Mouse (Mus musculus): Measurements from ENCODE around the gene Dnajc11. TPM values are rescaled to one million over a fixed set of nuclear protein-coding genes. Genes with fewer than 3 reads are reported as not detected.

The Dnajc11 gene
- polyA plus RNA-seq, 1 experiment from 2014 or later, result 74.5 TPM

DNA sequence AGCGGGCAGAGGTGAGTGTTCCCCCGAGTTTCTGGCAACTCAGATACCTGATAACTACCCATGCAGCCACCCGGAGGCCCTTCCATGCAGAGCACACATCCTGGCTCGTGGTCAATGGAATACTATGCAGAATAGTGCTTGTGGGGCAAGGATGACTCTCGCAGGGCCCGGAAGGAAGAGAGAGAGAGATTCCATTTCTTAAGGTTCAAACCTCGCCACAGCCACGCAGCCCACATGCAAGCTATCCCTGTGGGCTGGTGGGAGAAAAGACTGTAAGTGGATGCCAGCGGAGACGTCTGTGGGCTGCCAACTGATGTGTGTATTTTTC is 54.5 kb downstream of the Dnajc11 start:
- peak overlapping the region; percentile 70 for H3K4me2 ChIP-seq (replicated peaks; ENCODE audit: low read depth, low read length)
- no peaks in the 10 kb centered on the region for H3K9me3 ChIP-seq (ENCODE audit: control insufficient read depth, low read length)
- WGBS, result 31% methylated on average over 10 of the region's 10 CpGs
- H3K27me3 ChIP-seq (ENCODE audit: control insufficient read depth, insufficient read depth, low read length), result no peaks in the 10 kb centered on the region
- peaks cover 31% of the 10 kb centered on the region for H3K4me1 ChIP-seq (ENCODE audit: control insufficient read depth, insufficient read depth, low read length)
- H3K27ac ChIP-seq (ENCODE audit: low read depth, low read length), result peak overlapping the region; percentile 87
- H3K9ac ChIP-seq (ENCODE audit: low read depth, low read length), result peak overlapping the region; percentile 93
- peaks cover 49% of the 10 kb centered on the region for H3K36me3 ChIP-seq (ENCODE audit: control insufficient read depth, insufficient read depth, low read length)
- peak overlapping the region; percentile 87 for H3K4me3 ChIP-seq (ENCODE audit: low read length)
- no peak for ATAC-seq (ENCODE audit: low FRiP score, low TSS enrichment)

DNA sequence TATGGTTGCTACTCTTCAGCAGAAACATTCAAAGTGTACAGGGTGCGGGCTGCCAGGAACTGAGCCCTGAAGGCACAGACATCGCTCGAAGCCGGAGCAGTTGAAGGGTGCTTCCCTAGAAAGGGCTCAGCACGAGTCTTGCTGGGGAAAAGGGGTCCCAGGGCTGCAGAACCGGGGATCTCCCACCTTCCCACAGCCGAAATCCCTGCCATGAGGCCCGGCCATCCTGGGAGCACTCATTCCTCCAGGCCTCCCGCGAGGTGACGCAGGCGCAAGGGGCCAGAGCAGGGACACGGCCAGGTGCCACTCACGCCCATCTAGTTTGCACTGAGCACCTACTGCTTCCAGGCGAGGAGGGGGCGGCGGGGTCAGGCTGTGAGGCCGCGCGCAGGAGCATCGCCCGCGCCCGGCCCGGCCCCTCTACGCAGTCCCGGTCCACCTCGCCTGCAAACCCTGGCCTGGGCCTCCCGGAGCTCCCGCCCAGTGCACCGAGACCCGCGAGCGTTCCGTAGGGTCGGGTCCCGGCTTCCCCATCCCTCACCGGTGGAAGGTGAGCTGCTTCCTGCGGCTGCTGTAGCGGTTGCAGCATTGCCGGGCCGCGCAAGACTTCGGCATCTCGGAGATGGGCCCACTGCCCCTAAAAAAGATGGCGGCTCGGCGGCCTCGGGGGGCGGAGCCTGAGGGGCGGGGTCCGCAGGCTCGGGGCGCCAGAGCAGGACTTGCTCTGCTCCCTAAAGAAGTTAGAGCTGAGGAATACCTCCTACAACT is 55.0 kb downstream of the Dnajc11 start, which contains the start of gene Thap3:
Gene Thap3 (minus strand): TSS at position 656 of the 768 bp plus-strand sequence.
- peak; percentile 63 for ATAC-seq (ENCODE audit: low FRiP score, low TSS enrichment)
- H3K9ac ChIP-seq (ENCODE audit: low read depth, low read length), result peak within 1 kb of the TSS; percentile 93
- H3K36me3 ChIP-seq (ENCODE audit: control insufficient read depth, insufficient read depth, low read length), result peaks cover 47% of the 10 kb centered on the region
- H3K4me3 ChIP-seq (ENCODE audit: low read length), result peak within 1 kb of the TSS; percentile 87
- no peaks in the 10 kb centered on the region for H3K9me3 ChIP-seq (ENCODE audit: control insufficient read depth, low read length)
- H3K27ac ChIP-seq (ENCODE audit: low read depth, low read length), result peak within 1 kb of the TSS; percentile 87
- H3K4me2 ChIP-seq (replicated peaks; ENCODE audit: low read depth, low read length), result peak within 1 kb of the TSS; percentile 70
- under 1% methylated on average over 52 of the region's 54 CpGs for WGBS
- peaks cover 32% of the 10 kb centered on the region for H3K4me1 ChIP-seq (ENCODE audit: control insufficient read depth, insufficient read depth, low read length)
- no peaks in the 10 kb centered on the region for H3K27me3 ChIP-seq (ENCODE audit: control insufficient read depth, insufficient read depth, low read length)

DNA sequence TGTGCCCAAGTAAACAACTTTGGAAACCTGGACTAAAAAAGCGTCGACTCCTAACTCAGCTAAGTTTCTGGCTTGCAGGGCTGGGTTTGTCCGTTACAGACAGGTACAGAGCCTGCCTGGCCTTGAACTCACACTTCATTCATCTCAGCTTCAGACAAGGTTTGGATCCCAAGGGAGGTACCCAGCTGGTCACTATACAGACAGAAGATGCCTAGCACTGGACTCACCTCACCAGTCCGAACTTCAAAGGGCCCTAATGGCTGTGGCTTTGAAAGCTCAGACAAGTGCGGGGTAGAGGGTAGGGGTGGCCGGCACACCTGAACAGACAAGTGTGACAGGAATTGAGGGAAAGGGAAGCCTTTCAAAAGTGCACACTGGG is 55.6 kb downstream of the Dnajc11 start:
- Histone ChIP-seq H3K4me2 (replicated peaks; ENCODE audit: low read depth, low read length) (peak overlapping the region; percentile 70), H3K36me3 (ENCODE audit: control insufficient read depth, insufficient read depth, low read length) (peaks cover 47% of the 10 kb centered on the region), H3K27me3 (ENCODE audit: control insufficient read depth, insufficient read depth, low read length) (no peaks in the 10 kb centered on the region), H3K4me1 (ENCODE audit: control insufficient read depth, insufficient read depth, low read length) (peaks cover 34% of the 10 kb centered on the region), H3K9me3 (ENCODE audit: control insufficient read depth, low read length) (no peaks in the 10 kb centered on the region), H3K4me3 (ENCODE audit: low read length) (peak overlapping the region; percentile 87), H3K9ac (ENCODE audit: low read depth, low read length) (peak overlapping the region; percentile 93; the same call in 1 of the 2 replicates), H3K27ac (ENCODE audit: low read depth, low read length) (peak overlapping the region; percentile 87)
- 0 out of 2 replicates have a peak, but pooled peaks have one; percentile 5 for ATAC-seq (ENCODE audit: low FRiP score, low TSS enrichment)
- 26% methylated on average over 6 of the region's 6 CpGs for WGBS

DNA sequence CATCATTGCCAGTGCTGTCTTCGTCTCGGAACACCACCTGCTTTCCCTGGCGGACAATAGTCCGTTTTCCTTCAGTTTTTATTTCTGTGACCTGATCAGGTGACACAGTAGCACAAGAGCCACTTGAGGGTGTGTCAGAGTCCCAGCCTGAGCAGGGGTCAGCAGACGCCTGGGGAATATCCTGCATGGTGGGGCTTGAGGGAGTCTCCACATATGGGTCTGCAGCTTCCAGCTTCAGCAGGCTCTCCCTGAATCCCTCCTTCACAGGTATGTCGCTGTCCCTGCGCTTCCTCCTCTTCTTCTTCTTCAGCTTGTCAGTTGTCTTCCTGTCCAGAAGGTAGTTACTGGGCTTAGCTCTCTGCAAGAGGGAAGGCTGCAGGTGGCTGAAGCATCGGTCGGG is 58.6 kb downstream of the Dnajc11 start:
- Histone ChIP-seq H3K9me3 (ENCODE audit: control insufficient read depth, low read length) (no peaks in the 10 kb centered on the region), H3K9ac (ENCODE audit: low read depth, low read length) (no peak overlapping the region), H3K4me3 (ENCODE audit: low read length) (no peak overlapping the region), H3K27ac (ENCODE audit: low read depth, low read length) (no peak overlapping the region), H3K27me3 (ENCODE audit: control insufficient read depth, insufficient read depth, low read length) (no peaks in the 10 kb centered on the region), H3K4me2 (replicated peaks; ENCODE audit: low read depth, low read length) (no peak overlapping the region), H3K36me3 (ENCODE audit: control insufficient read depth, insufficient read depth, low read length) (peaks cover 40% of the 10 kb centered on the region), H3K4me1 (ENCODE audit: control insufficient read depth, insufficient read depth, low read length) (peaks cover 24% of the 10 kb centered on the region)
- no peak for ATAC-seq (ENCODE audit: low FRiP score, low TSS enrichment)
- 91% methylated on average over 9 of the region's 9 CpGs for WGBS

DNA sequence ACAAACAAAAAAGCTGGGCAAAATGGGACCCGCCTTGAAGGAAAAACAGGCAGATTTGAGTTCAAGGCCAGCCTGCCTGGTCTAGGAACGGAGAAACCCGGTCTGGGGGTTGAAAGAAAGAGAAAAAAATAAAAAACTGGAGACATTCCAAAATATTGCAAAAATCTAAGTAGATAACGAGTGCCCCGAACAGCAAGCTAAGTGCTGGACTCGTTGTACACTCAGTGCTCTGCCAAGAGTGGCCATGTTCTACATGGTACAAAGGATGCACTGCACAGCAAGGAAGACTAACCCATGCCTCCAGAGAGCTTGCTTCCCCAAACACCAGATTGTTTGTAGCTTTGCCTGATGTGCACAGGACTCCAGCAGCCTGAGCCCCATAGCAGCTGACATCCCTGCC is 59.5 kb downstream of the Dnajc11 start:
- Histone ChIP-seq H3K4me2 (replicated peaks; ENCODE audit: low read depth, low read length) (peak overlapping the region; percentile 87; the same call in 1 of the 2 replicates), H3K9me3 (ENCODE audit: control insufficient read depth, low read length) (no peaks in the 10 kb centered on the region), H3K27ac (ENCODE audit: low read depth, low read length) (no peak overlapping the region), H3K27me3 (ENCODE audit: control insufficient read depth, insufficient read depth, low read length) (no peaks in the 10 kb centered on the region), H3K36me3 (ENCODE audit: control insufficient read depth, insufficient read depth, low read length) (peaks cover 40% of the 10 kb centered on the region), H3K4me3 (ENCODE audit: low read length) (peak overlapping the region; percentile 99; the same call in 1 of the 2 replicates), H3K9ac (ENCODE audit: low read depth, low read length) (0 out of 2 replicates have a peak overlapping the region, but pooled peaks have one; percentile 31), H3K4me1 (ENCODE audit: control insufficient read depth, insufficient read depth, low read length) (peaks cover 26% of the 10 kb centered on the region)
- ATAC-seq (ENCODE audit: low FRiP score, low TSS enrichment), result no peak
- 90% methylated on average over 6 of the region's 6 CpGs for WGBS

DNA sequence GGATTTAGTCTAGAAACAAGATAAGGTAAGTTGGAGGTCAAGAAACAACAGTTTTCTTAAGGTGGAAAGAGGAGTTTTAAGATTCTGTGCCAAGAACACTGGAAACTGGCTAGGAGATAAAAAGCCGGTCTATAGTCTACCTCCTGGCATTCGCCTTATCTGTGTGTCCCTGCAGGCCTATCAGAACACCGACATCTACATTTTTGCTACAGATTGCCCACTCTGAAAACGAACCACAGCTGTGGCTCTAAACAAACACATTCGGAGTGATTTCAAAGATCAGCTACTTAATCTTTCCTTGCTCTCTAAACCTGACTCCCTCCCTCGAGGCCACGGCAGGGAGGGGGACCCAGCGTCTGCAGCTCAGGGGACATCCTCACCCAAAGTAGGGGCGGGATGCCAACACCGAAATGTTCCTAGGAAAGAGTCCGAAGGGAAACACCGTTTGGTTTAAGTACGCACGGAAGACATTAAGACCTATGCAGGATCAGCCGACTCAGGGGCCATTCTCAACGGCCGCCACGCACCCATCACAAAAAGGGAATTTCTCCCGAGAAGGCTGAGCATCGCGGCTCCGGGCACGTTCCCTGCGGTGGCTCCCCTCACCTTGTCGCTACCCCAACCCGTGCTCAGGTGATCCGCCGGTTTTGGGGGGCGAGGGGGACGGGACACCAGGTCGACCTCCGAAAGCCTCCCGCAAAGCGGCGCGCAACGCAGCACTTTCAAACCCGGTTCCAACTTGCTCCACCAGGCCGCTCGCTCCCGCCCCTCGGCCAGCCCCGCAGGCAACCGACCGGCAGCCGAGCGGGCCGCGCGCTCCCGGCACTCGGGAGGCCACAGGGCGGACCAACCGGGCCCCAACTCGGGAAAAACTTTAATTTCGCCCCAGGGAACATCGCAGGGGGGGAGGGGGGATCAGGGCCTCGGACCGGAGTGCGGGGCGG is 61.0 kb downstream of the Dnajc11 start:
- H3K27me3 ChIP-seq (ENCODE audit: control insufficient read depth, insufficient read depth, low read length), result no peaks in the 10 kb centered on the region
- H3K4me1 ChIP-seq (ENCODE audit: control insufficient read depth, insufficient read depth, low read length), result peaks cover 18% of the 10 kb centered on the region
- peak overlapping the region; percentile 87 for H3K4me2 ChIP-seq (replicated peaks; ENCODE audit: low read depth, low read length)
- H3K9me3 ChIP-seq (ENCODE audit: control insufficient read depth, low read length), result no peaks in the 10 kb centered on the region
- no peak for ATAC-seq (ENCODE audit: low FRiP score, low TSS enrichment)
- H3K4me3 ChIP-seq (ENCODE audit: low read length), result peak overlapping the region; percentile 99
- H3K9ac ChIP-seq (ENCODE audit: low read depth, low read length), result peak overlapping the region; percentile 96
- H3K36me3 ChIP-seq (ENCODE audit: control insufficient read depth, insufficient read depth, low read length), result peaks cover 36% of the 10 kb centered on the region
- H3K27ac ChIP-seq (ENCODE audit: low read depth, low read length), result peak overlapping the region; percentile 93
- WGBS, result 2% methylated on average over 54 of the region's 61 CpGs

DNA sequence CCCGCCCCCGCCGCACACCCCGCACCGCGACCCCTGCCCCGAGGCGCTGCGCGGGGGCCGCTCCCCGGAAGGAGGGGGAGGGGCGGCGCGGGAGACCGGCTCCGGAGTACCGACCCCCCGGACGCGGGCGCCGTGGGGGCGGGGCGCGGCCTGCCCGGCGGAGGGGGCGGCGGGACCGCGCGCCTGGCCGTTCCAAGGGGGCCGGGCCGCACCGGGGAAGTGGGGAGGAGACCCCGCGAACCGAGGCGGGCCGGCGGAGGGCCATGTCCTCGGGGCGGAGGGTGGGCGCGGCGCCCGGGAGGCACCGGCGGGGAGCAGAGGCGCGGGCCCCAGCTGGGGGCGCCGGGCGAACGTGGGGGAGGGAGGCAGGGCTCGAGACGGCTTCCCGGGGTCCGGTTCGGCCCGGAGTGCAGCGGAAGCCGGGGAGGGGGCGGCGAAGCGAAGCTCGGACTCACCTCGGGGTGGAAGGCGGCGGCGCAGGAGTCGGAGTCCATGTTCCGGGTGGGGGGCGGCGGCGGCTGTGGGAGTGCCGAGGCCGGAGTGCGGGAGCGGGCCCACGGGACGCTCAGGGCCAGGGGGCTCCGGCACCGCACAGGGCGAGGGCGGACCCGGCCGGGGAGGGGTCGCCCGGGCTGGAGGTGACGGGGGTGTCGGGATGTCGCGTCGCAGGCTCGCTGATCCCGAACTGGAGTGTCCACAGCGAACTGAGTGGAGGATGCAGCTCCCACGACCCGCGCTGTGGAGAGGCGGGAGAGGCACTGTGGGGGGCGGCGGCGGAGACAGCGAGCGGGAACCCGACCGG is 62.1 kb downstream of the Dnajc11 start:
- ATAC-seq (ENCODE audit: low FRiP score, low TSS enrichment), result peak; percentile 56; the same call in 1 of the 2 replicates
- Histone ChIP-seq H3K4me2 (replicated peaks; ENCODE audit: low read depth, low read length) (peak overlapping the region; percentile 87), H3K4me1 (ENCODE audit: control insufficient read depth, insufficient read depth, low read length) (peaks cover 18% of the 10 kb centered on the region), H3K9me3 (ENCODE audit: control insufficient read depth, low read length) (no peaks in the 10 kb centered on the region), H3K36me3 (ENCODE audit: control insufficient read depth, insufficient read depth, low read length) (peaks cover 27% of the 10 kb centered on the region), H3K27me3 (ENCODE audit: control insufficient read depth, insufficient read depth, low read length) (no peaks in the 10 kb centered on the region), H3K9ac (ENCODE audit: low read depth, low read length) (peak overlapping the region; percentile 96), H3K4me3 (ENCODE audit: low read length) (peak overlapping the region; percentile 99), H3K27ac (ENCODE audit: low read depth, low read length) (peak overlapping the region; percentile 93)
- under 1% methylated on average over 85 of the region's 111 CpGs for whole genome bisulfite sequencing

DNA sequence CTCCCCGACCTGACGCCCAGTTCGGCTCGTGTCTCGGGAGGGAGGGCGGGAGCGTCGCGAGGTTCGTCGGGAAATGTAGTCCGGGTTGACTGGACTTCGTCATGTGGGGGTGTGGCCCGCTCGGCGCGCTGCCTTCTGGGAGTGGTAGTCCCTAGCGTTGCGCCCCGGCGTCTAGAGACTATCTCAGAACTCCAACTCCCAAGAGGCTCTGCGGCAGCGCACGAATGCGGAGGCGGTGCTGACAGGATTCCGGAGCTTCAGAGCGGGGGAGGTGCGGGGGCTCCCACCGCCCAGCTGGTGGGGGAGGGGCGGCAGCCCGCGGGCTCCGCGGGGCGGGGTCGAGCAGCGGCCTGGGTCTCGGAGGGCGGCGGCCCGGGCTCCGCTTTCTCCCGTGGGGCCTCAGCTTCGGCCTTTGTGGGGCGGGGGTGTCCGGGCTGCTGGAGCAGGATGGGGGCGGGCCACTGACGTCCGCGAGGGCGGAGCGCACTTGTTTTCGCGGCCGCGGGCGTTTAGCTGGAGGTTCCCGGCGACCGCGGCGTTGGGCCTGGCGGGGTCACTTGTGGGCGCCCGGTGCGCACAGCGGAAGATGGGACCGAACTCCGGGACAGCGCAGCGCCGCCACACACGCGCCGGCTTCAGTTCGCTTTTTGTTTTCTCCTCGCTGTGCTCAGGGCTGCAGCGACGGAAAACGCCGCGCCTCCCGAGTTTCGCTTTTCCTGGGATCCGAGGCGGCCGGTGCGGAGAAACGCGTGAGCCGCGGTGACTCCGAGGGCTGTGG is 62.9 kb downstream of the Dnajc11 start, which contains the start of gene Phf13:
Gene Phf13 (minus strand): TSS at position 86 of the 778 bp plus-strand sequence.
- Histone ChIP-seq H3K9me3 (ENCODE audit: control insufficient read depth, low read length) (no peaks in the 10 kb centered on the region), H3K27ac (ENCODE audit: low read depth, low read length) (peak within 1 kb of the TSS; percentile 93), H3K36me3 (ENCODE audit: control insufficient read depth, insufficient read depth, low read length) (peaks cover 19% of the 10 kb centered on the region), H3K9ac (ENCODE audit: low read depth, low read length) (peak within 1 kb of the TSS; percentile 96), H3K4me1 (ENCODE audit: control insufficient read depth, insufficient read depth, low read length) (peaks cover 21% of the 10 kb centered on the region), H3K4me3 (ENCODE audit: low read length) (peak within 1 kb of the TSS; percentile 99), H3K4me2 (replicated peaks; ENCODE audit: low read depth, low read length) (peak within 1 kb of the TSS; percentile 87), H3K27me3 (ENCODE audit: control insufficient read depth, insufficient read depth, low read length) (no peaks in the 10 kb centered on the region)
- under 1% methylated on average over 92 of the region's 94 CpGs for WGBS
- ATAC-seq (ENCODE audit: low FRiP score, low TSS enrichment), result peak; percentile 96
